Comparison of ENCODE assay signal across 23 mouse cellular contexts in genomic region chr3:97491904-97492303, GRCm38 (mm10).
"Had no signal": no experiment of that assay in that cellular context is flagged by ENCODE, and none has a peak within 500 bp of the region (broad histone marks: within the 10 kb centered on the region; RNA-seq: fewer than 3 reads in every experiment).

No protein-coding gene starts in this region.

- H3K9me3 ChIP-seq: intestine, embryonic 15.5 days; kidney, embryonic 15.5 days; limb, embryonic 12.5 days; liver, embryonic 12.5 days; liver, embryonic 15.5 days; midbrain, embryonic 12.5 days; midbrain, embryonic 15.5 days; neural tube, embryonic 13.5 days had no signal

- H3K27me3 ChIP-seq: intestine, embryonic 15.5 days; kidney, embryonic 15.5 days; limb, embryonic 12.5 days; liver, embryonic 12.5 days; liver, embryonic 15.5 days; midbrain, embryonic 12.5 days; midbrain, embryonic 15.5 days; neural tube, embryonic 13.5 days had no signal

- H3K4me3 ChIP-seq: intestine, embryonic 15.5 days; kidney, embryonic 15.5 days; left cerebral cortex, adult 2 months; limb, embryonic 12.5 days; liver, embryonic 12.5 days; liver, embryonic 15.5 days; midbrain, embryonic 12.5 days; midbrain, embryonic 15.5 days; neural tube, embryonic 13.5 days had no signal

- ATAC-seq: intestine, embryonic 15.5 days; liver, embryonic 12.5 days; lung, postnatal 0 days; midbrain, embryonic 15.5 days had no signal

- H3K4me2 ChIP-seq: intestine, embryonic 15.5 days; kidney, embryonic 15.5 days; limb, embryonic 12.5 days; liver, embryonic 12.5 days; liver, embryonic 15.5 days; midbrain, embryonic 12.5 days; midbrain, embryonic 15.5 days; neural tube, embryonic 13.5 days had no signal

- H3K9ac ChIP-seq: intestine, embryonic 15.5 days; kidney, embryonic 15.5 days; limb, embryonic 12.5 days; liver, embryonic 12.5 days; liver, embryonic 15.5 days; midbrain, embryonic 12.5 days; midbrain, embryonic 15.5 days; neural tube, embryonic 13.5 days had no signal

- H3K27ac ChIP-seq: intestine, embryonic 15.5 days; kidney, embryonic 15.5 days; left cerebral cortex, adult 2 months; limb, embryonic 12.5 days; liver, embryonic 12.5 days; liver, embryonic 15.5 days; midbrain, embryonic 12.5 days; midbrain, embryonic 15.5 days; neural tube, embryonic 13.5 days; stomach, postnatal 0 days had no signal

- H3K4me1 ChIP-seq: intestine, embryonic 15.5 days; kidney, embryonic 15.5 days; liver, embryonic 12.5 days; liver, embryonic 15.5 days; midbrain, embryonic 12.5 days; midbrain, embryonic 15.5 days; neural tube, embryonic 13.5 days had no signal

- DNase-seq: kidney, adult 11 months; kidney, adult 8-10 months; kidney, postnatal 10 days; kidney, postnatal 36 days; layer of hippocampus, postnatal 36 days; liver; lung, adult 2 months; lung, postnatal 36 days; right cerebral cortex, adult 18-20 months; right cerebral cortex, postnatal 14 days; right cerebral cortex, postnatal 4 days; thymus, postnatal 25 days had no signal

- H3K36me3 ChIP-seq: intestine, embryonic 15.5 days; kidney, embryonic 15.5 days; limb, embryonic 12.5 days; liver, embryonic 12.5 days; liver, embryonic 15.5 days; midbrain, embryonic 12.5 days; midbrain, embryonic 15.5 days; neural tube, embryonic 13.5 days had no signal
